ENCODE assay signal across 9 mouse cellular contexts in the genomic region with DNA sequence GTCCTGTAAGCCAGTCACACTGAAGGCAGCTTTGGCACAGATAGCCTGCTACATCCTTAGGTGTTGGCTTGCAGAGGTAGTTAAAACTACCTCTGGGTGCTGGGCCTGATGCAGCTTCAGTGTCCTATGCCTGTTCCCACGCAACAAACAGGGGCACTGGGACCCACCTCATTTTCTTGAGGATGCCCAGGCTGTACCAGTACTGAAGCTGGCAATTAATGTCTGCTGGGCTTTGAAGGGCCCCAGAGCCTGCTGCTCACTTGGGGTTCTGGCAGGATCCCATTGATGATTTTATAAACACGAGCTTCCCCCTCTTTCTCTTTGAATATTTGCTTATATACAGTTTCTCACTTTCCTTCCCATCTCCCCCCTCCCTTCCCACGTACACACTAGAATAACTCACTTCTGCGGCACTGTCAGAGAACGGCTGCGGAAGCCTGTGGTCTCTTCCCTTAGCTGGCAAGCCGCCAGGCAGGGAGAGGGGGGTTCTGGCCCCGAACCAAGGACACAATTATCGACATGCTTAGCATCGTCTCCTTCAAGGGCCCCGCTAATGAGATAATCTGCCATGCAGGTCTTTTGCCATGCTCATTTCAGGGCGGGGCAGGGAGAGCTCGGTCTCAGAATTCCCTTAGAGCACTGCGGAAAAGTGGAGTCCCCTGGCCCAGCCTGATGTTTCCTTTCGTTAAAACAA.
A peak's percentile ranks its signal among the peaks of the same experiment; 100 is the strongest.
DNase-seq lines count a peak whose midpoint lies in the region; ATAC-seq and TF ChIP-seq lines count a peak whose summit lies in the region.
"Had no signal": no experiment of that assay in that cellular context is flagged by ENCODE, and none has a peak within 500 bp of the region (broad histone marks: within the 10 kb centered on the region; RNA-seq: fewer than 3 reads in every experiment).

No protein-coding gene starts in this region.

- 0 out of 2 replicates have a peak, but pooled peaks have one; percentile 73 for ATAC-seq in hindbrain, embryonic 13.5 days (ENCODE audit: low FRiP score)
- ATAC-seq in embryonic facial prominence, embryonic 13.5 days (ENCODE audit: insufficient number of reproducible peaks, insufficient read depth, low FRiP score, low TSS enrichment, low read depth) = no peak
- ATAC-seq in hindbrain, embryonic 16.5 days = peak; percentile 64
- no peak for ATAC-seq in midbrain, postnatal 0 days (ENCODE audit: low FRiP score)

- no peak for DNase-seq in hindbrain, embryonic 10.5 days (ENCODE audit: low spot score)
- DNase-seq in midbrain, postnatal 0 days (ENCODE audit: low spot score) = peak; percentile 78
- DNase-seq in gastrocnemius, postnatal 10 days = no peak
- no peak for DNase-seq in adrenal gland, adult 8-10 months
- no peak for DNase-seq in cerebellum, adult 11 months
- DNase-seq: cerebellum, adult 9-10 months had no signal

- H3K36me3 ChIP-seq in hindbrain, embryonic 13.5 days = no peaks in the 10 kb centered on the region
- no peaks in the 10 kb centered on the region for H3K36me3 ChIP-seq in hindbrain, embryonic 10.5 days
- H3K36me3 ChIP-seq in embryonic facial prominence, embryonic 13.5 days = no peaks in the 10 kb centered on the region
- H3K36me3 ChIP-seq in hindbrain, embryonic 16.5 days (ENCODE audit: control insufficient read depth, insufficient read depth, low read length) = no peaks in the 10 kb centered on the region
- no peaks in the 10 kb centered on the region for H3K36me3 ChIP-seq in midbrain, postnatal 0 days (ENCODE audit: insufficient read depth, low read length)

- no peak for TF ChIP-seq CTCF in midbrain, postnatal 0 days (IDR thresholded peaks at IDR 0.05)

- 32% methylated on average over 15 of the region's 15 CpGs for WGBS in hindbrain, embryonic 13.5 days
- 71% methylated on average over 15 of the region's 15 CpGs for WGBS in hindbrain, embryonic 10.5 days
- 19% methylated on average over 15 of the region's 15 CpGs for WGBS in embryonic facial prominence, embryonic 13.5 days
- 22% methylated on average over 15 of the region's 15 CpGs for WGBS in hindbrain, embryonic 16.5 days
- 27% methylated on average over 15 of the region's 15 CpGs for WGBS in midbrain, postnatal 0 days

- no peak overlapping the region for H3K4me3 ChIP-seq in hindbrain, embryonic 13.5 days
- H3K4me3 ChIP-seq in hindbrain, embryonic 10.5 days = no peak overlapping the region
- no peak overlapping the region for H3K4me3 ChIP-seq in embryonic facial prominence, embryonic 13.5 days
- H3K4me3 ChIP-seq in hindbrain, embryonic 16.5 days (ENCODE audit: low read length) = no peak overlapping the region
- no peak overlapping the region for H3K4me3 ChIP-seq in midbrain, postnatal 0 days (ENCODE audit: low read depth, low read length)

- peak overlapping the region; percentile 35; the same call in 1 of the 2 replicates for H3K27ac ChIP-seq in hindbrain, embryonic 13.5 days
- H3K27ac ChIP-seq in hindbrain, embryonic 10.5 days = no peak overlapping the region
- H3K27ac ChIP-seq in embryonic facial prominence, embryonic 13.5 days = no peak overlapping the region
- H3K27ac ChIP-seq in hindbrain, embryonic 16.5 days (ENCODE audit: low read depth, low read length) = no peak overlapping the region
- H3K27ac ChIP-seq in midbrain, postnatal 0 days (ENCODE audit: low read depth, low read length) = no peak overlapping the region

- no peaks in the 10 kb centered on the region for H3K9me3 ChIP-seq in hindbrain, embryonic 13.5 days
- no peaks in the 10 kb centered on the region for H3K9me3 ChIP-seq in hindbrain, embryonic 10.5 days
- no peaks in the 10 kb centered on the region for H3K9me3 ChIP-seq in embryonic facial prominence, embryonic 13.5 days
- no peaks in the 10 kb centered on the region for H3K9me3 ChIP-seq in hindbrain, embryonic 16.5 days (ENCODE audit: control insufficient read depth, low read length)
- H3K9me3 ChIP-seq in midbrain, postnatal 0 days (ENCODE audit: low read length) = no peaks in the 10 kb centered on the region

- peaks cover 22% of the 10 kb centered on the region for H3K27me3 ChIP-seq in hindbrain, embryonic 13.5 days
- H3K27me3 ChIP-seq in hindbrain, embryonic 10.5 days (ENCODE audit: insufficient read depth, poor library complexity, severe bottlenecking) = no peaks in the 10 kb centered on the region
- peaks cover 30% of the 10 kb centered on the region for H3K27me3 ChIP-seq in embryonic facial prominence, embryonic 13.5 days
- 0 out of 2 replicates have a peak, but pooled peaks cover 4% of the 10 kb centered on the region for H3K27me3 ChIP-seq in hindbrain, embryonic 16.5 days (replicated peaks; ENCODE audit: control insufficient read depth, insufficient read depth, low read length)
- no peaks in the 10 kb centered on the region for H3K27me3 ChIP-seq in midbrain, postnatal 0 days (ENCODE audit: insufficient read depth, low read length)

- H3K9ac ChIP-seq in hindbrain, embryonic 13.5 days = no peak overlapping the region
- H3K9ac ChIP-seq in embryonic facial prominence, embryonic 13.5 days = peak overlapping the region; percentile 40; the same call in 1 of the 2 replicates
- H3K9ac ChIP-seq in hindbrain, embryonic 16.5 days (ENCODE audit: low read depth, low read length) = peak overlapping the region; percentile 35
- 0 out of 2 replicates have a peak overlapping the region, but pooled peaks have one; percentile 13 for H3K9ac ChIP-seq in midbrain, postnatal 0 days (replicated peaks; ENCODE audit: low read length, poor library complexity, severe bottlenecking)

- H3K4me1 ChIP-seq in hindbrain, embryonic 13.5 days (replicated peaks) = peaks cover 14% of the 10 kb centered on the region
- H3K4me1 ChIP-seq in hindbrain, embryonic 10.5 days (replicated peaks) = 0 out of 2 replicates have a peak, but pooled peaks cover 3% of the 10 kb centered on the region
- peaks cover 16% of the 10 kb centered on the region for H3K4me1 ChIP-seq in embryonic facial prominence, embryonic 13.5 days
- H3K4me1 ChIP-seq in hindbrain, embryonic 16.5 days (ENCODE audit: control insufficient read depth, insufficient read depth, low read depth, low read length) = peaks cover 7% of the 10 kb centered on the region
- H3K4me1 ChIP-seq in midbrain, postnatal 0 days (ENCODE audit: insufficient read depth, low read length) = 0 out of 2 replicates have a peak, but pooled peaks cover 3% of the 10 kb centered on the region

- H3K4me2 ChIP-seq in hindbrain, embryonic 13.5 days = peak overlapping the region; percentile 21; the same call in 1 of the 2 replicates
- peak overlapping the region; percentile 46 for H3K4me2 ChIP-seq in embryonic facial prominence, embryonic 13.5 days
- peak overlapping the region; percentile 33 for H3K4me2 ChIP-seq in hindbrain, embryonic 16.5 days (ENCODE audit: low read length)
- no peak overlapping the region; the same call in 1 of the 2 replicates for H3K4me2 ChIP-seq in midbrain, postnatal 0 days (ENCODE audit: low read depth, low read length, poor library complexity, severe bottlenecking)

Comparison
In these comparisons a context has a peak if more than half of its experiments do, and no peak if none do; other contexts are left out.
1. ATAC-seq: peak in hindbrain, embryonic 13.5 days (single experiment) and hindbrain, embryonic 16.5 days (single experiment); none in embryonic facial prominence, embryonic 13.5 days (single experiment) and midbrain, postnatal 0 days (single experiment).